Mouse (Mus musculus): ENCODE measurements around the gene Eif3g. TPM values are rescaled to one million over a fixed set of nuclear protein-coding genes. Genes with fewer than 3 reads are reported as not detected.

Gene Eif3g
- polyA plus RNA-seq, 1 experiment from 2014 or later, result 243 TPM

- Histone ChIP-seq H3K9me3 (ENCODE audit: control insufficient read depth, low read length) (no peaks in the 10 kb centered on the region), H3K27me3 (replicated peaks; ENCODE audit: control insufficient read depth, insufficient read depth, low read length) (peaks cover 23% of the 10 kb centered on the region), H3K9ac (ENCODE audit: low read depth, low read length) (no peak overlapping the region; the same call in 1 of the 2 replicates), H3K4me2 (ENCODE audit: low read length) (peak overlapping the region; percentile 57), H3K36me3 (ENCODE audit: control insufficient read depth, insufficient read depth, low read length) (no peaks in the 10 kb centered on the region), H3K27ac (ENCODE audit: low read depth, low read length) (no peak overlapping the region), H3K4me3 (ENCODE audit: low read length) (peak overlapping the region; percentile 47), H3K4me1 (ENCODE audit: control insufficient read depth, insufficient read depth, low read depth, low read length) (0 out of 2 replicates have a peak, but pooled peaks cover 2% of the 10 kb centered on the region)
- ATAC-seq, result no peak
- 6% methylated on average over 19 of the region's 19 CpGs for WGBS
These were observed 29.2 kb downstream of the Eif3g start for GRCm38 (mm10) chr9:20869246-20869645.

- no peak within 1 kb of the TSS for H3K27ac ChIP-seq (ENCODE audit: low read depth, low read length)
- H3K4me3 ChIP-seq (ENCODE audit: low read length), result peak within 1 kb of the TSS; percentile 47
- 0 out of 2 replicates have a peak, but pooled peaks cover 2% of the 10 kb centered on the region for H3K4me1 ChIP-seq (ENCODE audit: control insufficient read depth, insufficient read depth, low read depth, low read length)
- peak within 1 kb of the TSS; percentile 57 for H3K4me2 ChIP-seq (ENCODE audit: low read length)
- peak within 1 kb of the TSS; percentile 55 for H3K9ac ChIP-seq (ENCODE audit: low read depth, low read length)
- no peaks in the 10 kb centered on the region for H3K36me3 ChIP-seq (ENCODE audit: control insufficient read depth, insufficient read depth, low read length)
- H3K9me3 ChIP-seq (ENCODE audit: control insufficient read depth, low read length), result no peaks in the 10 kb centered on the region
- peak; percentile 71 for ATAC-seq
- peaks cover 23% of the 10 kb centered on the region for H3K27me3 ChIP-seq (replicated peaks; ENCODE audit: control insufficient read depth, insufficient read depth, low read length)
- 10% methylated on average over 46 of the region's 53 CpGs for WGBS
These were observed 29.9 kb downstream of the Eif3g start, which contains the start of gene A230050P20Rik for GRCm38 (mm10) chr9:20868448-20869001. A230050P20Rik (plus strand) TSS chr9:20868642.

- H3K4me2 ChIP-seq (ENCODE audit: low read length), result no peak overlapping the region
- H3K4me3 ChIP-seq (ENCODE audit: low read length), result no peak overlapping the region
- WGBS, result 61% methylated on average over 3 of the region's 3 CpGs
- no peak for ATAC-seq
- H3K4me1 ChIP-seq (ENCODE audit: control insufficient read depth, insufficient read depth, low read depth, low read length), result 0 out of 2 replicates have a peak, but pooled peaks cover 2% of the 10 kb centered on the region
- no peak overlapping the region for H3K9ac ChIP-seq (ENCODE audit: low read depth, low read length)
- H3K9me3 ChIP-seq (ENCODE audit: control insufficient read depth, low read length), result no peaks in the 10 kb centered on the region
- peaks cover 23% of the 10 kb centered on the region for H3K27me3 ChIP-seq (replicated peaks; ENCODE audit: control insufficient read depth, insufficient read depth, low read length)
- no peak overlapping the region for H3K27ac ChIP-seq (ENCODE audit: low read depth, low read length)
- H3K36me3 ChIP-seq (ENCODE audit: control insufficient read depth, insufficient read depth, low read length), result no peaks in the 10 kb centered on the region
These were observed 31.5 kb downstream of the Eif3g start for GRCm38 (mm10) chr9:20866879-20867278.

- Histone ChIP-seq H3K36me3 (ENCODE audit: control insufficient read depth, insufficient read depth, low read length) (no peaks in the 10 kb centered on the region), H3K4me2 (ENCODE audit: low read length) (no peak overlapping the region), H3K27ac (ENCODE audit: low read depth, low read length) (no peak overlapping the region), H3K9ac (ENCODE audit: low read depth, low read length) (no peak overlapping the region), H3K4me3 (ENCODE audit: low read length) (no peak overlapping the region), H3K9me3 (ENCODE audit: control insufficient read depth, low read length) (no peaks in the 10 kb centered on the region), H3K4me1 (ENCODE audit: control insufficient read depth, insufficient read depth, low read depth, low read length) (no peaks in the 10 kb centered on the region), H3K27me3 (replicated peaks; ENCODE audit: control insufficient read depth, insufficient read depth, low read length) (no peaks in the 10 kb centered on the region)
- whole genome bisulfite sequencing, result 47% methylated on average over 4 of the region's 4 CpGs
- no peak for ATAC-seq
These were observed 36.2 kb downstream of the Eif3g start for GRCm38 (mm10) chr9:20862225-20862624.

- Histone ChIP-seq H3K4me3 (ENCODE audit: low read length) (no peak overlapping the region), H3K4me2 (ENCODE audit: low read length) (no peak overlapping the region), H3K9me3 (ENCODE audit: control insufficient read depth, low read length) (no peaks in the 10 kb centered on the region), H3K27ac (ENCODE audit: low read depth, low read length) (no peak overlapping the region), H3K36me3 (ENCODE audit: control insufficient read depth, insufficient read depth, low read length) (no peaks in the 10 kb centered on the region), H3K4me1 (ENCODE audit: control insufficient read depth, insufficient read depth, low read depth, low read length) (no peaks in the 10 kb centered on the region), H3K27me3 (replicated peaks; ENCODE audit: control insufficient read depth, insufficient read depth, low read length) (no peaks in the 10 kb centered on the region), H3K9ac (ENCODE audit: low read depth, low read length) (no peak overlapping the region)
- no peak for ATAC-seq
- 9% methylated on average over 4 of the region's 4 CpGs for WGBS
These were observed 36.6 kb downstream of the Eif3g start for GRCm38 (mm10) chr9:20861821-20862220.

GRCm38 (mm10) chr9:20859926-20860325, 38.5 kb downstream of the Eif3g start:
- Histone ChIP-seq H3K4me3 (ENCODE audit: low read length) (no peak overlapping the region), H3K4me1 (ENCODE audit: control insufficient read depth, insufficient read depth, low read depth, low read length) (no peaks in the 10 kb centered on the region), H3K27me3 (replicated peaks; ENCODE audit: control insufficient read depth, insufficient read depth, low read length) (no peaks in the 10 kb centered on the region), H3K27ac (ENCODE audit: low read depth, low read length) (no peak overlapping the region), H3K9ac (ENCODE audit: low read depth, low read length) (no peak overlapping the region), H3K36me3 (ENCODE audit: control insufficient read depth, insufficient read depth, low read length) (no peaks in the 10 kb centered on the region), H3K9me3 (ENCODE audit: control insufficient read depth, low read length) (no peaks in the 10 kb centered on the region), H3K4me2 (ENCODE audit: low read length) (no peak overlapping the region)
- 52% methylated on average over 6 of the region's 6 CpGs for WGBS
- ATAC-seq, result no peak

- no peak overlapping the region for H3K27ac ChIP-seq (ENCODE audit: low read depth, low read length)
- no peak overlapping the region for H3K4me3 ChIP-seq (ENCODE audit: low read length)
- WGBS, result 8% methylated on average over 6 of the region's 6 CpGs
- H3K4me2 ChIP-seq (ENCODE audit: low read length), result no peak overlapping the region
- no peak overlapping the region for H3K9ac ChIP-seq (ENCODE audit: low read depth, low read length)
- H3K27me3 ChIP-seq (replicated peaks; ENCODE audit: control insufficient read depth, insufficient read depth, low read length), result no peaks in the 10 kb centered on the region
- no peaks in the 10 kb centered on the region for H3K4me1 ChIP-seq (ENCODE audit: control insufficient read depth, insufficient read depth, low read depth, low read length)
- no peaks in the 10 kb centered on the region for H3K9me3 ChIP-seq (ENCODE audit: control insufficient read depth, low read length)
- no peaks in the 10 kb centered on the region for H3K36me3 ChIP-seq (ENCODE audit: control insufficient read depth, insufficient read depth, low read length)
- no peak for ATAC-seq
These were observed 41.3 kb downstream of the Eif3g start for GRCm38 (mm10) chr9:20857131-20857530.

GRCm38 (mm10) chr9:20850179-20850578, 48.2 kb downstream of the Eif3g start:
- ATAC-seq, result no peak
- H3K4me2 ChIP-seq (ENCODE audit: low read length), result no peak overlapping the region
- no peaks in the 10 kb centered on the region for H3K27me3 ChIP-seq (replicated peaks; ENCODE audit: control insufficient read depth, insufficient read depth, low read length)
- H3K36me3 ChIP-seq (ENCODE audit: control insufficient read depth, insufficient read depth, low read length), result no peaks in the 10 kb centered on the region
- H3K9ac ChIP-seq (ENCODE audit: low read depth, low read length), result no peak overlapping the region
- H3K4me1 ChIP-seq (ENCODE audit: control insufficient read depth, insufficient read depth, low read depth, low read length), result no peaks in the 10 kb centered on the region
- H3K27ac ChIP-seq (ENCODE audit: low read depth, low read length), result no peak overlapping the region
- no peak overlapping the region for H3K4me3 ChIP-seq (ENCODE audit: low read length)
- H3K9me3 ChIP-seq (ENCODE audit: control insufficient read depth, low read length), result no peaks in the 10 kb centered on the region
- WGBS, result 90% methylated on average over 2 of the region's 2 CpGs
